Mouse (Mus musculus): Measurements from ENCODE around the gene Prtn3.

The Prtn3 gene

DNA sequence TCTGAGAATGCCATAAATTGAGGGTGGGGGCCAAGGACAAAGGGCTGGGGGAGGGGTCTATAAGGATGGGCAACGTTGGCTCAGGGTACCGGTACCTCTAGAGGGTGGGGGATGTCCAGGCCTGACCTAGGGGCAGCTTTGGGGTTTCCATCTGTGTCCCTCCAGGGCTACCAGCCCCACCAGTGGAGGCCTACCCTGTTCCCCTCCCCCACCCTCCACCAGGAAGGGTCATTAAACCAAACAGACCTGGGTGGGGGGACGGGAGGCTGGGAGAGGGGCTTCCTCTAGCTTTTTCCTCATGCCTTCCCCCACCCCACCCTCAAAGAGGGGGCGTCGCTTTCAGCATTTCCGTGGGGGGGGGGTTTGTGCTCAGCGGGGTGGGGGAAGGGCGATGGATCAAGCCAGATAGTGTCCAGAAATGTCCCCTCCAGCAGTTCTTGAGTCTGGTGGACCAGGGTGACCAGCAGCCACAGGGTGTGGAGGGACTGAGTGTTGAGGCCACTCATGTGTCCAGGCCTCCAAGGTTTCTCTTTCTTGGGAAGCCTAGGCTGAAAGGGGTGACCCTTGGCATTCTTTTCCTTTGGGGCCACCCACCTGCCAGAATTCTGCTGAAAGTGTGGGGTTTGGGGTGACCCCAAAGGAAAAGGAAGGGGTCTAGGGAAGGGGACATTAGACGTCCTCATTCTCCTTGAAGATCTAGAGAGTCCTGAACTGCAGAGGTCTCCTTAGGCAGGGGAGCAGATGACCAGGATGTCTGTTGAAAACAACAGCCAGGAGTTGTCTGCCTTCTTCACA lies 54.8 kb downstream of the Prtn3 start:
- DNase-seq: peak; percentile 57

DNA sequence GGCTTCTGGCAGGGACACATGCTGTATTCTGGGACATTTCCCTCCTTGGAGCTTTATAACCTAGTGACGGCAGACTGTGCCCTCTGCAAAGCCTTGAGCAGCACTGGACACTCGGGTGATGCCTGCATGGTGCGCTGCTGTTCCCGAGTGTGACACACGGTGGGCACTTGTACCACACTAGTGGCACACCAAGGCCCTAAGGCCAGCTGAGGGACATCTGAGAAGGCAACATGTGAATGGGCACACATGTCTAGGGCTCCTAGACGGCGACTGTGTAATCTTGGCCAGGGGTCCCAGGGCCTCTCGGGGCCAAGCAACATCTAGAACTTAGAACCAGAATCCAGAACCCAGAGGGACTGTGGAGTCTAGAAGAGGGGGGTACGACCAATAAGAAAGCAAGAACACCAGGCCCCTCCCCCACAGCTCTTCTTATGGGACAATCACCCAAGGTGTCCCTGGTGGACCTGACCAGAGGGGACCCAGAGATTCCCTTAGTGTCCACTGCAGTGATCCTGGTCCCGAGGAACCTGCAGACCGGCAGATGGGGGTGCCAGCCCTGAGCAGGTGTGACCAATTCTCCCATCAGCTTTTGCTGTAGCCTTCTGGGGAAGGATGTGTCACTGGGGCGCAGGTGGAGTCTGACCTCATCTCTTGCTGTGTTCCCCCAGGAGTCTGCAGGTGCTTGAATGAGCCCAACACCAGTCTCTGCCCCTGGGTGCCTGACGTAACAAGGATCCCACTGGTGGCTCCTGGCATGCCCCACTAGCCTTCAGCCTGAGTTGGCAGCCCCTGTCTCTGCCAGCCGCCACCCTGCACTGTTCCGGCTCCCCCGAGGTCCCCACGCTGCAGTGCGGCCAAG lies 55.9 kb downstream of the Prtn3 start:
- peak; percentile 64 for DNase-seq

DNA sequence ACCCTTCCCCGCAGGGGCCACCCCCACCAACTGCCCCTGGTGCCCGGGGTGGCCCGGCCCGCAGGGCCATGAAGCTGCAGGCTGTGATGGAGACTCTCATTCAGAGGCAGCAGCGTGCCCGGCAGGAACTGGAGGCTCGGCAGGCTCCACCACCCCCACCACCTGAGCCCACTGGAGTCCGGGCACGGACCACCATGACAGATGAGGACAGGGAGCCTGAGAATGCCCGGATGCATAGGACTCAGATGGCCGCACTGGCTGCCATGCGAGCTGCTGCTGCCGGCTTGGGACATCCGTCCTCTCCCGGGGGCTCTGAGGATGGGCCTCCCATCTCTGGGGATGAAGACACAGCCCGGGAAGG lies 56.5 kb downstream of the Prtn3 start:
- DNase-seq: no peak

DNA sequence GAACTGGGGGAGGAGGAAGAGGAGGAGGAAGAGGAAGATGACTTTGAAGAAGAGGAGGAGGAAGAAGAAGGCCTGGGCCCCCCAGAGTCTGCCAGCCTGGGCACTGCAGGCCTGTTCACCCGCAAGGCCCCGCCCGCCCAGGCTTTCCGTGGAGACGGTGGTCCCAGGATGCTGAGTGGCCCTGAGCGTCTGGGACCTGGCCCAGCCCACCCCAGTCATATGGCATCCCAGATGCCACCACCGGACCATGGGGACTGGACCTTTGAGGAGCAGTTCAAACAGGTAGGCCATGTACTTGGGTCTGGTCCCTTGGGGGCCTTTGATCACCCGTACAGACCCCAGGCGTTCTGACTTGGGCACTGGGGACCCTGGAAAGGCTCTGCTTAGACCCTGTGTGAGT lies 57.5 kb downstream of the Prtn3 start:
- DNase-seq: peak; percentile 46

DNA sequence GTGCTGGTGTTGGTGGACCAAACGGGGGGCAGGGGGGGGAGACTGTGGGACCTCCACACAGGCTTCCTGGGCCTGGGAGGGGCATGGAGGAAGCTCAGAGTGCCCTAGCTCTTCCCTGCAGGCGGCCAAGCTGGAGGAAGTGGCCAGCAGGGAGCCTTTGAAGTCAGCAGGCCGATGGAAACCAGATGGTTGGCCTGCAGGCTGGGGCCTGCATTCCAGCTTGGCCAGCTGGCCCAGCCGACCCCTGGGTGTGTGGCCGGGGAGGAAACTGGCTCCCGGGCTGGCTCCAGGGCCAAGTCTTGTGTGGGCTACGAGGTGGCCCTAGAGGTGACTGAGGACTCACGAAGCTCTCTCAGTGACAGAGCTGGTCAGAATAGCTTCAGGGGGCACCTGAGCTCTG lies 58.5 kb downstream of the Prtn3 start:
- DNase-seq: peak; percentile 75

Data from cerebellum, adult 9-10 months (tissue).